Mouse (Mus musculus) bone marrow macrophage, adult 2 months (primary cell): ENCODE data around the gene Prkn.

Source experiments
- CTCF ChIP-seq: IDR thresholded peaks from 2 replicates; pipeline ENCODE4 v1.5.1; 2012; ENCODE audit warnings: low read depth, mild to moderate bottlenecking, low read length, moderate library complexity
- POLR2A ChIP-seq: IDR thresholded peaks from 2 replicates; pipeline ENCODE4 v1.6.1; 2012; ENCODE audit warnings: mild to moderate bottlenecking, low read depth, low read length, borderline replicate concordance

DNA sequence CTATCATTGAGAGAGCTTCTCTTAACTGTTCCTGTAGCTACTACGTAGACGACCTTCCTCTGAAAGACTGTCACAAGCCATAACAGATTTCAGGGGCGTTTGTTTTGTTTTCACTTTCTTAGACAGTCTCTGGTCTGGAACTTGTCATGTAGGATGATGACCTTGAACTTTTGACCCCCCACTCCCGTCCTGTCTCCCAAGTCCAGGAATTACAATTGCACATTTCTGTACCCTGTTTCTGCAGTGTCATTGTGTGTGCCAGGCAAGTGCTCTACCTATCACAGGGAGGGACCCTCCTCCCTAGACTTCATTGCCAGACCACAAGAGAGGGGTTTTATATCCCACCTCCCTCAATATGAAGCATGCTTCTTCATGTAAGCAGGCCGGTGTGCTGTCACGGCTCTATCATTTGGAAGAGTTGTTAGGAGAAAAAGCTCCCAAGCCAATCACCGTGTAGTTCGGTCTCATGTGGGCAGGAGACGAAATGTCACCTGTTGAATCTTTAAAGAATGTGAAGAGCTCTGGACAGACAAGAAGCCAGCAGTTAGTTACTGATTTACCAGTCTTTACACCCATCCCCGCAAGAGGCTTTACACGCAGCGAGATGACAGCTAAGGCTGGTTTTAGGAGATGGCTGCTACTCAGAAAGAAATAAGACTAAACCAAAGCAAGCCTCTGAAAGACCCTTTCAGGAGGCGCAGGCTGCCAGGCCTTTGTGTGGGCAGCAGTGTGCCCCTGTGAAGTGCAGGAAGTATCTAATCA lies 1027.3 kb downstream of the Prkn start:
- no peak for TF ChIP-seq CTCF
- TF ChIP-seq POLR2A = no peak
